Mouse (Mus musculus) small intestine, adult 2 months (tissue): Measurements from ENCODE around the gene Ezh2.
"Not testable (repeated sequence)": the region's sequence is repeated elsewhere in the genome, so short reads cannot be mapped to it uniquely, and the experiment has no call there.

ENCODE experiments used
- CTCF ChIP-seq: fragments of 200-500 bp; IDR thresholded peaks from 2 replicates; pipeline ENCODE4 v1.5.1; 2012; ENCODE audit warnings: low read depth, mild to moderate bottlenecking, control low read depth, inconsistent platforms, low read length, moderate library complexity, mixed read lengths; ENCODE audit not compliant: insufficient replicate concordance, insufficient read length; ENCODE audit errors: extremely low read depth
- POLR2A ChIP-seq: fragments of 200-500 bp; IDR thresholded peaks from 2 replicates; pipeline ENCODE4 v1.6.1; 2012; ENCODE audit warnings: low read depth, mild to moderate bottlenecking, control low read depth, inconsistent platforms, low read length, moderate library complexity

- TF ChIP-seq POLR2A, CTCF: not testable (repeated sequence)
Observed at GRCm38 (mm10) chr6:47608306-47608705, 13.2 kb upstream of the Ezh2 start.
